Mouse (Mus musculus): ENCODE measurements around the gene Ctsd.

The Ctsd gene

GRCm38 (mm10) chr7:142387419-142388148 is at the start of gene Ctsd:
TSS of gene Ctsd (minus strand) at chr7:142388038.
- no peaks in the 10 kb centered on the region for H3K27me3 ChIP-seq (ENCODE audit: insufficient read depth, low read length)
- H3K9me3 ChIP-seq (ENCODE audit: low read length) = no peaks in the 10 kb centered on the region
- H3K4me1 ChIP-seq (replicated peaks; ENCODE audit: low read depth, low read length) = peaks cover 50% of the 10 kb centered on the region
- peak within 1 kb of the TSS; percentile 93 for H3K4me3 ChIP-seq (replicated peaks; ENCODE audit: low read length)
- TF ChIP-seq CTCF (conservative IDR thresholded peaks at IDR 0.05; ENCODE audit: low read length) = no peak
- no peak for TF ChIP-seq NANOG (IDR thresholded peaks at IDR 0.05; ENCODE audit: borderline replicate concordance, low read length)
- no peak for TF ChIP-seq POU5F1 (IDR thresholded peaks at IDR 0.05; ENCODE audit: borderline replicate concordance, low read length)
- H3K36me3 ChIP-seq (ENCODE audit: insufficient read depth, low read length) = peaks cover 40% of the 10 kb centered on the region

- peak; percentile 17 for TF ChIP-seq CTCF (conservative IDR thresholded peaks at IDR 0.05; ENCODE audit: low read length)
- TF ChIP-seq POU5F1 (IDR thresholded peaks at IDR 0.05; ENCODE audit: borderline replicate concordance, low read length) = no peak
- TF ChIP-seq NANOG (IDR thresholded peaks at IDR 0.05; ENCODE audit: borderline replicate concordance, low read length) = no peak
- Histone ChIP-seq H3K36me3 (ENCODE audit: insufficient read depth, low read length) (no peaks in the 10 kb centered on the region), H3K4me3 (replicated peaks; ENCODE audit: low read length) (no peak overlapping the region), H3K4me1 (replicated peaks; ENCODE audit: low read depth, low read length) (peaks cover 26% of the 10 kb centered on the region), H3K27me3 (ENCODE audit: insufficient read depth, low read length) (peaks cover 76% of the 10 kb centered on the region), H3K9me3 (ENCODE audit: low read length) (no peaks in the 10 kb centered on the region)
These were observed 49.5 kb upstream of the Ctsd start for GRCm38 (mm10) chr7:142437324-142437723.

- Histone ChIP-seq H3K27me3 (ENCODE audit: insufficient read depth, low read length) (peaks cover 80% of the 10 kb centered on the region), H3K4me1 (replicated peaks; ENCODE audit: low read depth, low read length) (peaks cover 21% of the 10 kb centered on the region), H3K36me3 (ENCODE audit: insufficient read depth, low read length) (no peaks in the 10 kb centered on the region), H3K4me3 (replicated peaks; ENCODE audit: low read length) (no peak overlapping the region), H3K9me3 (ENCODE audit: low read length) (no peaks in the 10 kb centered on the region)
- peak; percentile 80 for TF ChIP-seq CTCF (conservative IDR thresholded peaks at IDR 0.05; ENCODE audit: low read length)
- TF ChIP-seq NANOG (IDR thresholded peaks at IDR 0.05; ENCODE audit: borderline replicate concordance, low read length) = no peak
These were observed 47.7 kb upstream of the Ctsd start for GRCm38 (mm10) chr7:142435524-142435923.

- Histone ChIP-seq H3K9me3 (ENCODE audit: low read length) (no peaks in the 10 kb centered on the region), H3K4me1 (replicated peaks; ENCODE audit: low read depth, low read length) (peaks cover 21% of the 10 kb centered on the region), H3K4me3 (replicated peaks; ENCODE audit: low read length) (peak within 1 kb of the TSS; percentile 62), H3K27me3 (ENCODE audit: insufficient read depth, low read length) (peaks cover 80% of the 10 kb centered on the region), H3K36me3 (ENCODE audit: insufficient read depth, low read length) (no peaks in the 10 kb centered on the region)
- TF ChIP-seq CTCF (conservative IDR thresholded peaks at IDR 0.05; ENCODE audit: low read length) = no peak
- TF ChIP-seq POU5F1 (IDR thresholded peaks at IDR 0.05; ENCODE audit: borderline replicate concordance, low read length) = no peak
- TF ChIP-seq NANOG (IDR thresholded peaks at IDR 0.05; ENCODE audit: borderline replicate concordance, low read length) = no peak
These were observed 46.5 kb upstream of the Ctsd start, which contains the start of gene Syt8 for GRCm38 (mm10) chr7:142434137-142434865. TSS of gene Syt8 (plus strand) at chr7:142434850.

GRCm38 (mm10) chr7:142433623-142434022 is 45.8 kb upstream of the Ctsd start:
- Histone ChIP-seq H3K4me1 (replicated peaks; ENCODE audit: low read depth, low read length) (peaks cover 21% of the 10 kb centered on the region), H3K36me3 (ENCODE audit: insufficient read depth, low read length) (no peaks in the 10 kb centered on the region), H3K4me3 (replicated peaks; ENCODE audit: low read length) (peak overlapping the region; percentile 62), H3K27me3 (ENCODE audit: insufficient read depth, low read length) (peaks cover 80% of the 10 kb centered on the region), H3K9me3 (ENCODE audit: low read length) (no peaks in the 10 kb centered on the region)
- no peak for TF ChIP-seq NANOG (IDR thresholded peaks at IDR 0.05; ENCODE audit: borderline replicate concordance, low read length)
- TF ChIP-seq CTCF (conservative IDR thresholded peaks at IDR 0.05; ENCODE audit: low read length) = no peak
- no peak for TF ChIP-seq POU5F1 (IDR thresholded peaks at IDR 0.05; ENCODE audit: borderline replicate concordance, low read length)

GRCm38 (mm10) chr7:142431106-142431505 is 43.3 kb upstream of the Ctsd start:
- Histone ChIP-seq H3K4me1 (replicated peaks; ENCODE audit: low read depth, low read length) (peaks cover 22% of the 10 kb centered on the region), H3K36me3 (ENCODE audit: insufficient read depth, low read length) (no peaks in the 10 kb centered on the region), H3K9me3 (ENCODE audit: low read length) (no peaks in the 10 kb centered on the region), H3K27me3 (ENCODE audit: insufficient read depth, low read length) (peaks cover 60% of the 10 kb centered on the region), H3K4me3 (replicated peaks; ENCODE audit: low read length) (no peak overlapping the region)
- TF ChIP-seq CTCF (conservative IDR thresholded peaks at IDR 0.05; ENCODE audit: low read length) (no peak), POU5F1 (IDR thresholded peaks at IDR 0.05; ENCODE audit: borderline replicate concordance, low read length) (no peak), NANOG (IDR thresholded peaks at IDR 0.05; ENCODE audit: borderline replicate concordance, low read length) (no peak)

GRCm38 (mm10) chr7:142430160-142430678 is 42.4 kb upstream of the Ctsd start:
- TF ChIP-seq CTCF (conservative IDR thresholded peaks at IDR 0.05; ENCODE audit: low read length) = no peak
- no peak for TF ChIP-seq NANOG (IDR thresholded peaks at IDR 0.05; ENCODE audit: borderline replicate concordance, low read length)
- TF ChIP-seq POU5F1 (IDR thresholded peaks at IDR 0.05; ENCODE audit: borderline replicate concordance, low read length) = no peak
- peaks cover 22% of the 10 kb centered on the region for H3K4me1 ChIP-seq (replicated peaks; ENCODE audit: low read depth, low read length)
- no peaks in the 10 kb centered on the region for H3K9me3 ChIP-seq (ENCODE audit: low read length)
- H3K4me3 ChIP-seq (replicated peaks; ENCODE audit: low read length) = no peak overlapping the region
- H3K36me3 ChIP-seq (ENCODE audit: insufficient read depth, low read length) = no peaks in the 10 kb centered on the region
- H3K27me3 ChIP-seq (ENCODE audit: insufficient read depth, low read length) = peaks cover 59% of the 10 kb centered on the region

GRCm38 (mm10) chr7:142428213-142428612 is 40.4 kb upstream of the Ctsd start:
- Histone ChIP-seq H3K36me3 (ENCODE audit: insufficient read depth, low read length) (no peaks in the 10 kb centered on the region), H3K4me3 (replicated peaks; ENCODE audit: low read length) (no peak overlapping the region), H3K27me3 (ENCODE audit: insufficient read depth, low read length) (peaks cover 42% of the 10 kb centered on the region), H3K9me3 (ENCODE audit: low read length) (no peaks in the 10 kb centered on the region), H3K4me1 (replicated peaks; ENCODE audit: low read depth, low read length) (peaks cover 9% of the 10 kb centered on the region)
- TF ChIP-seq POU5F1 (IDR thresholded peaks at IDR 0.05; ENCODE audit: borderline replicate concordance, low read length) = no peak
- TF ChIP-seq CTCF (conservative IDR thresholded peaks at IDR 0.05; ENCODE audit: low read length) = peak; percentile 59
